Mouse (Mus musculus): ENCODE results near the gene Ndufaf3. TPM values are rescaled to one million over a fixed set of nuclear protein-coding genes. Genes with fewer than 3 reads are reported as not detected.

Gene Ndufaf3
- polyA plus RNA-seq (2012; rRNA removed): 9.9 and 11.3 TPM in 2 replicates

DNA sequence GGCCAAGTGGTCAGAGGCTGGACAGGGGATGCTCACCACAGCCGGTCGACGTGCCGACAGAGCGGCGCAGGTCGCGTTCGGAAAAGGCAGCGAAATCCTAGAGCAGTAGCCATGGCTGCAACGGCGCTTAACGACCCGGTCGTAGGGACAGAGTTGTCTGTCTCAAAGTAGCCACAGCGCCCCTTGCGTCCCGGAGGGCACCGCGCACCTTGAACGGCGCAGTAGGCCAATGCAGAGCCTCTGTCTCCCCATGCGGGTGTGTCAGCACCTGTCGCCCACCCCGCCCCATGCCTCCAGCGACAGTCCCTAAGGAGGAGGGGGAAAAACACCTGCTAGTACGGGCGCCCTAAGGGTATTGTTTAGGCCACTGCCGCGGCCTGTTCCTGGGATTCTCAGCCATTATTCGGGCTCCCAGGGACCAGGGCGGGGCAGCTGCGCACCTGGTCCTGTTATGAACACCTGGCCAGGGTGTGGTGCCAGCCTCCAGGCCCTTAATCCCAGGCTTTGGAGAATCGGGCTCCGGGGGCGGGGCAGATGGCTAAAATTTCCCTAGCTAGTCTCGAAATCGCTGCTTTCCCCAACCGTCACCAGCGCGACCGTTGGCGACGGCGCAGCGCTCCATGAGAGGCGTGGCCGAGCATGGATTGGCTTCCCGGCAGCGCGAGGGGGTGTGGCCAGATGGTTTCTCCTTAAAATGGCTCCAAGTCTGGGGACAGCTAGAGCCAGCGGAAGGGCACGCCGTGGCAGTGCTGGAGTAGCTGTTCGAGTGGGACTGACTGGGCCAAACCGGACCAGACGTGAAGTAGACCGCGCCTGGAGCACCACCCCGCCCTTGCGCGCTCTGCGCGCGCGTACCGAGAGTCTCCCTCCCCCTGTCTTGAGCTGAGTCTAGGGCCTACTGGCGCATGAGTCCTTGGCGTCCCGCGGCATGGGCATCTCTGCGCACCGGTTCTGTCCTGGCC lies at the start of gene Ndufaf3:
Ndufaf3 (minus strand) TSS at position 620 of the 962 bp plus-strand sequence.

DNA sequence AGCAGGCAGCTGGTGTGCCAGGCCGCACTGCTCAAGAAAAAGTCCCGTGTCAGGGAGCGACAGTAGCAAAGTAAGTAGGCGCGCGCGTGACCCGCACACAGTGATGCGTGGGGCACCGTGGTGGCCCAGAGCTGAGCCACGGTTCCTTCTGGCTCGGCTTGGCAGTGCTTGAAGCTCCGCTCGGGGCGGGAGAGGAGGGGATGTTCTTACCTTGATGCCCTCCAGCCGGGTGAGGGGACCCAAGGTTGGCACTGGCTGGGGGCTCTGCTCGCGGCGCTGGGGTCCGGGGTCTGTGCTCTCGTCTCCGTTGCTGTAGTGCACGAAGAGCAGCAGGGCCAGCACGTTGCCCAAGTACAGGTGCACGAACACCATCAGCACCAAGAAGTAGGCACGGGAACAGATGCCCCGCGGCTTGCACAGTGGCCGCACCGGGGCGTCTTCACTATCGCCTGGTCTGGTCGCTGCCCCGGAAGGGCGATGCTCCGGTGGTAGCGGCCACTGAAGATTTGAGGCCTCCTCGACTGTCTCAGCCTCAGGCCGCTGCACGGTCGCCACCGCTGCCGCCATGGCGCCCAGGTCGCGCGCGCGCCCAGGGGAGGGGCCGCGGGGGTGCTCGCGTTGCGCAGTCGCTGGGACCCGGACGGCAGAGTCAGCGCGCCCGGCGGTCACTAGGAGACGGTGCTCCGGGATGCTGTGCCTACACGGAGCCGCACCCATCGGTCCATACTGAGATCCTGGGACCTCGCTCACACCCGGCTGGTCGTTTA lies 29.9 kb upstream of the Ndufaf3 start, which contains the start of gene P4htm:
P4htm (minus strand) TSS at position 670 of the 767 bp plus-strand sequence.

DNA sequence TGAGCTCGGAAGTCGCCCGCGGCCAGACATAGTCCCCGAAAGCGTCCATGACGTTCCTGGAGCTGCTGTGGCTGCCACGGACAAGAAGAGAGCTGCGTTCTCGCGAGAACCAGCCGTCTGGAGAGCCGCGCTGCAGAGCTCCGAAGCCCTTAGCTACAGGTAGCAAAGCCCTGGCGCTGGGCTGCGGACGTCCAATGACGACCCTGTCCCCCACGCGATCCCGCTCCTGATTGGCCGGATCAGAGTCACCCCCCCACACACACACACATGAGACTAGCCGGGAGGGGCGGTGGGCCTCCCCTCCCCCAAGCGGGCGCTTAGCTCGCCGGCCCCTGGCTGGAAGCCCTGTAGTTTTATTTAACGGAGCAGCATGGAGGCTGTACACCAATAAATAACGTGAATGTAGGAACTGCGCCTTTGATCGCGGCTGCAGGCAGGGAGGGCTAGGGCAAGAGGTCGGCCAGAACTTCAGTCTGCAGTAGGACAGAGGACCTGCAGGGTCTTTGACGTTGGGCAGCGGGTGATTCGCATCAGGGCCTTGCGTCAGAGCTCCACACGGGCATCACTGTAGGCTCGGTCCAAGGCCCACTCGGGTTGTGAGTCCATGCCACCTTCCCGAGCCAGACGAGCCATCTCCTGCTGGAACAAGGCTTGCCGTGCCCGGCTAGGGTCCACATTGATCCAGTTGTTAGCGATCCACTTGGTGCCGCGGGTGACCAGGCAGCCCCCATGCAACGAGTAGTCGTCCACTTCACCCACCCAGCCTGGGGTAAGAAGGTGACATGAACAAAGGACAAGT lies 11.5 kb upstream of the Ndufaf3 start, which contains the start of gene Wdr6:
Wdr6 (minus strand) TSS at position 195 of the 799 bp plus-strand sequence.

DNA sequence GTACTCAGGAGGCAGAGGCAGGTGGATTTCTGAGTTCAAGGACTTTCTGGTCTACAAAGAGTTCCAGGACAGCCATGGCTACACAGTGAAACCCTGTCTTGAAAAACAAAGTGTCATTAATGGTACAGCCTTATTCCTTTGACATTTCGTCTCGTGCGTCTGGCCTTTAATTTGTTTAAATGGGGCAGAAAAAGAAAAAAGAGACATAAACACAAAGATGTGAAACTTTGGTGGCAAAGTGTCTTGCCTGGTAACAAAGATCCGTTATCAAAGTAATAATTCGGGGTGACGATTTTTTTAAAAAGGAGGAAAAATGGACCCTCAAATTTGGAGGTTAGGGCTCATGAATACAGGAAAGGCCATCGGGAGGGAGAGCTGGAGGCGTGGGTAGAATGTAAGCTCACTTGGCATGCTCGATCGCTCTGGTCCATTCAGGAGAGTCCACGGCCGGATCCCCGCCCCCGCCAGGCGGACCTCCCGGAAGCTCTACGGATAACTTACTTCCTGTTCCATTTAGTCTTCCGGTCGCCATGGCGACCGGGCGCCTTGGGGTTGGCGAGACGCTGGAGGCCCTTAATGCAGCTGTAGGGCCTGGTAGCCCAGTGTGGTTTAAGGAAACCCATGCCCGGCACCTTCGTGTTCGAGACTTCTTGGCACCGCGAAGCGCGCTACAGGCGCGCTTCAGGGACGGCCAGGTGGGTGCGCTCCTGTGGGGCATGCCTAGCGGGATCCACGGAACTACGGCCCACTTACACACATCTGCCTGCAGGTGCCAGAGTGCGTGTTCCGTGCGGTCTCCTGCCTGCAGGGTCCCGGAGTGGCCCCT lies 2.4 kb upstream of the Ndufaf3 start, which contains the start of gene Dalrd3:
Dalrd3 (plus strand) TSS at position 506 of the 826 bp plus-strand sequence.

DNA sequence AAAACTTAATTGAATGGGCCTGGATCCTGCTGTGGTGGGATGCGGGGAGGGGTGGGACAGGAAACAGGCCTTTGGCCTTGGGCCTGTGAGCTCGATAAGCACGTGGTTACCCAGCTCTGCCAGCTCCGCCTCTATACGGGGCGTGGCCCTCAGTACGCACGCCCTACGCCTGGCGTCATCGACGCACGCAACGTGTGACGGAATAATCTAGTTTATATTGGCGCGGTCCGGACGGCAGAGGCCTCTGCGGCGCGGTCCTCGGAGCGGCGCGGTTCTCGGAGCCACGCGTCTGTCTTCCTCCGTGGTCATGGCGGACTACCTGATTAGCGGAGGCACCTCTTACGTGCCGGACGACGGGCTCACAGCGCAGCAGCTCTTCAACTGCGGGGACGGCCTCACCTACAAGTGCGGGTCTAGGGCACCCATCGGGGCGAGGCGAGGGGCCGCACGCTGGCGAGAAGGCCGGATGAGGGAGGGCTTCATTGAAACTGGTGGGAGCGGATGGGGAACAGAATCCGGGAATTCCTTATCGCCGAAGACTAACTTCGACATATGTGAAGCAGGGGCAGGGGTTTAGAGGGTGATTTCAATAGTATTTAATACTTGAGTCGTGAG lies 6.9 kb downstream of the Ndufaf3 start, which contains the start of gene Impdh2:
Impdh2 (plus strand) TSS at position 60 of the 615 bp plus-strand sequence.

DNA sequence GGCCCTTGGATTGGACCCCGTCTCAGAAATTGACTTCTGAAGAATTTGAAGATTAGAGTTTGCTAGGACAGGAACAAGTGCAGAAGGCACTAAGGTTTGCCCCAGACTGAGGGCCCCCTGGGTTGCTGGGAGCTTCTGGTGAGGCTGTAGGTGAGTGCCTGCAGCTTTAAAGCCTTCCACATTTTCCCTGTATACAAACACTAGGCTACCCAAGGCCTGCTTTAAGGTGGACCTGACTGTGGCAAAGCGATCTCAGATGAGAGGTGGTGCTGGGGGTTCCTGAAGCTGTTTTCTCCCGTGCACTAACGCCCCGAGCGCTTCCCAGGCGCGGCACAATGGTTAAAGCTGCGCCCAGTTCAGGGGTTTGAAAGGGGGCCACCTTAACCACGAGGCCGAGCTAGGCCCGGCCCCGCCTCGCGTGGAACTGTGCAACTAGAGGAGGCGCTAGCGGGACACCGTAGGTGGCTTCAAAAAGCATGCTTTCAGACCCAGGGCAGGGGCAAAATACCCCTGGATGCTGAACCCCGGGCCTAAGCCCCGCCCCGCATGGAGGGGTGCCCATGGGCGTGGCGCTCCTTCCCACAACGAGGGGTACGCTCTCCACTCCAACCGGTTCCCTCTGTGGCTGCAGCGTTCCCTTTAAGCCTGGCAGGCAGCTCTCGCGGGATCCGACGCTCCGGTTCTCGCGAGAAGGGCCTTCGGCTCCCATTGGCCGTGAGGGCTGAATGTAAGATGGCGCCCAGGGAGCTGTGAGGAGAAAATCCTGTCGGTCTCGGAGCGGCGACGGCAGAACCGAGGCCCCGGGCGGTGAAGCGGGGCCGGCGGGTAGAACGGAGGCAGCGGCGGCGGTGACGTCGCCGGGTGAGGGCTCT lies 50.6 kb downstream of the Ndufaf3 start, which contains the start of gene Qrich1:
Qrich1 (plus strand) TSS at position 427 of the 872 bp plus-strand sequence.

Other genes starting within 250 kb of the Ndufaf3 start
- 3,245 and 3,712 TPM in 2 replicates for gene Gpx1, start 228.5 kb downstream of the Ndufaf3 start, polyA plus RNA-seq (2012; rRNA removed)
- gene Usp4, start 219.6 kb downstream of the Ndufaf3 start, polyA plus RNA-seq (2012; rRNA removed): 36.5 and 40.0 TPM in 2 replicates
- gene 1700102P08Rik, start 174.6 kb downstream of the Ndufaf3 start, polyA plus RNA-seq (2012; rRNA removed): 0.36 and 0.61 TPM in 2 replicates
- 0.17 TPM in 2 replicates for gene Ccdc36, start 138.9 kb downstream of the Ndufaf3 start, polyA plus RNA-seq (2012; rRNA removed)
- not detected in 2 replicates for gene BC048562, start 131.0 kb downstream of the Ndufaf3 start, polyA plus RNA-seq (2012; rRNA removed)
- gene Ccdc71, start 106.9 kb downstream of the Ndufaf3 start, polyA plus RNA-seq (2012; rRNA removed): 9.1 and 10.2 TPM in 2 replicates
- gene Klhdc8b, start 105.9 kb downstream of the Ndufaf3 start, polyA plus RNA-seq (2012; rRNA removed): 10.9 and 12.7 TPM in 2 replicates
- 7.2 and 7.9 TPM in 2 replicates for gene Lamb2, start 87.7 kb downstream of the Ndufaf3 start, polyA plus RNA-seq (2012; rRNA removed)
- gene Usp19, start 76.8 kb downstream of the Ndufaf3 start, polyA plus RNA-seq (2012; rRNA removed): 29.8 and 34.1 TPM in 2 replicates
- gene Qars, start 59.7 kb downstream of the Ndufaf3 start, polyA plus RNA-seq (2012; rRNA removed): 97.1 and 108 TPM in 2 replicates
- gene Qrich1, start 50.6 kb downstream of the Ndufaf3 start, polyA plus RNA-seq (2012; rRNA removed): 36.9 and 46.0 TPM in 2 replicates
- gene Impdh2, start 7.1 kb downstream of the Ndufaf3 start, polyA plus RNA-seq (2012; rRNA removed): 120 and 136 TPM in 2 replicates
- gene Dalrd3, start 2.5 kb upstream of the Ndufaf3 start, polyA plus RNA-seq (2012; rRNA removed): 38.4 and 45.4 TPM in 2 replicates
- 7.5 and 8.5 TPM in 2 replicates for gene Wdr6, start 11.3 kb upstream of the Ndufaf3 start, polyA plus RNA-seq (2012; rRNA removed)
- 0.63 and 0.67 TPM in 2 replicates for gene P4htm, start 30.2 kb upstream of the Ndufaf3 start, polyA plus RNA-seq (2012; rRNA removed)
- gene Arih2, start 82.0 kb upstream of the Ndufaf3 start, polyA plus RNA-seq (2012; rRNA removed): 18.2 and 20.6 TPM in 2 replicates
- gene Slc25a20, start 94.7 kb upstream of the Ndufaf3 start, polyA plus RNA-seq (2012; rRNA removed): 6.8 and 9.3 TPM in 2 replicates
- 5.9 and 7.1 TPM in 2 replicates for gene Prkar2a, start 121.9 kb upstream of the Ndufaf3 start, polyA plus RNA-seq (2012; rRNA removed)
- 27.8 and 29.7 TPM in 2 replicates for gene Ip6k2, start 216.4 kb upstream of the Ndufaf3 start, polyA plus RNA-seq (2012; rRNA removed)
- gene Nckipsd, start 240.9 kb upstream of the Ndufaf3 start, polyA plus RNA-seq (2012; rRNA removed): 3.3 and 3.9 TPM in 2 replicates